Mouse (Mus musculus) myocyte (in vitro differentiated cells): ENCODE results near the gene Klhdc3.

Experiments used
- CEBPB ChIP-seq: IDR thresholded peaks from 2 replicates; pipeline ENCODE4 v1.6.1; 2011; ENCODE audit warnings: mild to moderate bottlenecking, moderate library complexity; ENCODE audit not compliant: poor library complexity, insufficient read depth, severe bottlenecking
- E2F4 ChIP-seq: IDR thresholded peaks from one replicate; pipeline ENCODE4 v1.6.1; 2011; ENCODE audit warnings: mild to moderate bottlenecking, control low read depth, moderate library complexity; ENCODE audit not compliant: insufficient read depth
- MAX ChIP-seq: IDR thresholded peaks from one replicate; pipeline ENCODE4 v1.6.1; 2011; ENCODE audit warnings: low read depth, mild to moderate bottlenecking, control low read depth
- MYOD1 ChIP-seq, 3 experiments: IDR thresholded peaks; one replicate each; pipeline ENCODE4 v1.6.1; 2011; ENCODE audit warnings: control low read depth in 2 of 3, low read depth in 2 of 3, mild to moderate bottlenecking in 2 of 3, moderate library complexity in 1 of 3; ENCODE audit not compliant: insufficient read length in 2 of 3, control insufficient read depth in 1 of 3
- MYOG ChIP-seq, 3 experiments: IDR thresholded peaks; one replicate each; pipeline ENCODE4 v1.6.1; 2011; ENCODE audit warnings: control low read depth in 2 of 3, low read depth in 2 of 3, mild to moderate bottlenecking in 2 of 3; ENCODE audit not compliant: insufficient read length in 2 of 3, control insufficient read depth in 1 of 3, insufficient read depth in 1 of 3
- POLR2A ChIP-seq: IDR thresholded peaks from one replicate; pipeline ENCODE4 v1.6.1; 2011; ENCODE audit warnings: low read depth, mild to moderate bottlenecking, control low read depth, moderate library complexity; ENCODE audit not compliant: insufficient read length
- POLR2AphosphoS2 ChIP-seq: IDR thresholded peaks from one replicate; pipeline ENCODE4 v1.6.1; 2011; ENCODE audit warnings: low read depth, control low read depth; ENCODE audit not compliant: insufficient read length
- REST ChIP-seq: IDR thresholded peaks from one replicate; pipeline ENCODE4 v1.6.1; 2011; ENCODE audit warnings: mild to moderate bottlenecking, control low read depth, moderate library complexity; ENCODE audit not compliant: insufficient read depth, insufficient read length
- SRF ChIP-seq: IDR thresholded peaks from one replicate; pipeline ENCODE4 v1.6.1; 2011; ENCODE audit warnings: low read depth; ENCODE audit not compliant: control insufficient read depth, insufficient read length
- TCF12 ChIP-seq: IDR thresholded peaks from one replicate; pipeline ENCODE4 v1.6.1; 2011; ENCODE audit warnings: mild to moderate bottlenecking, control low read depth; ENCODE audit not compliant: poor library complexity, insufficient read depth, severe bottlenecking
- TCF3 ChIP-seq: IDR thresholded peaks from one replicate; pipeline ENCODE4 v1.6.1; 2011; ENCODE audit warnings: low read depth, control low read depth; ENCODE audit not compliant: insufficient read length
- USF1 ChIP-seq: IDR thresholded peaks from one replicate; pipeline ENCODE4 v1.6.1; 2011; ENCODE audit warnings: low read depth, mild to moderate bottlenecking, control low read depth, moderate library complexity

GRCm38 (mm10) chr17:46728496-46728895 lies 47.8 kb upstream of the Klhdc3 start:
- TF ChIP-seq E2F4 (no peak), POLR2A (no peak), CEBPB (no peak), MAX (no peak), TCF12 (no peak), TCF3 (no peak), MYOG (IDR thresholded peaks at IDR 0.05; ENCODE audit: control insufficient read depth in 1 of 3, insufficient read depth in 1 of 3, insufficient read length in 2 of 3, low read depth in 2 of 3) (no peak), USF1 (no peak), POLR2AphosphoS2 (no peak), REST (no peak), MYOD1 (IDR thresholded peaks at IDR 0.05; ENCODE audit: control insufficient read depth in 1 of 3, insufficient read length in 2 of 3, low read depth in 2 of 3) (no peak), SRF (no peak)
